ENCODE assay signal across 8 mouse cellular contexts in genomic region chr6:122800640-122801300, GRCm38 (mm10). TPM values are rescaled to one million over a fixed set of nuclear protein-coding genes. Genes with fewer than 3 reads are reported as not detected.
DNase-seq lines count a peak whose midpoint lies in the region; ATAC-seq and TF ChIP-seq lines count a peak whose summit lies in the region.

No protein-coding gene starts in this region.

- H3K4me1 ChIP-seq in forebrain, embryonic 16.5 days (replicated peaks; ENCODE audit: control insufficient read depth, insufficient read depth, low read length), result peaks cover 11% of the 10 kb centered on the region
- peaks cover 8 to 18% of the 10 kb centered on the region in 2 experiments for H3K4me1 ChIP-seq in liver, embryonic 14.5 days (replicated peaks; ENCODE audit: control insufficient read depth in 2 of 2, insufficient read depth in 2 of 2, low read length in 1 of 2)
- peaks cover 4% of the 10 kb centered on the region; the same call in 1 of the 2 replicates for H3K4me1 ChIP-seq in stomach, embryonic 14.5 days (ENCODE audit: control insufficient read depth, insufficient read depth, low read length)

- ATAC-seq in forebrain, embryonic 16.5 days, result peak; percentile 2; the same call in 1 of the 2 replicates
- peak; percentile 27 for ATAC-seq in liver, embryonic 14.5 days (ENCODE audit: insufficient read depth)
- ATAC-seq in stomach, embryonic 14.5 days (ENCODE audit: insufficient number of reproducible peaks, insufficient read depth, low FRiP score, low read depth), result no peak

- H3K4me3 ChIP-seq in left cerebral cortex, adult 2 months, result peak overlapping the region; percentile 55
- H3K4me3 ChIP-seq in forebrain, embryonic 16.5 days (replicated peaks; ENCODE audit: low read length), result peak overlapping the region; percentile 71
- peak overlapping the region; percentile 61 to 81 for H3K4me3 ChIP-seq in liver, embryonic 14.5 days (ENCODE audit: insufficient read depth in 1 of 2, low read depth in 2 of 2, low read length in 2 of 2)
- peak overlapping the region; percentile 50 for H3K4me3 ChIP-seq in stomach, embryonic 14.5 days (ENCODE audit: low read depth, low read length)

- H3K9ac ChIP-seq in forebrain, embryonic 16.5 days (replicated peaks; ENCODE audit: low read depth, low read length), result peak overlapping the region; percentile 83; the same call in 1 of the 2 replicates
- peak overlapping the region; percentile 95 for H3K9ac ChIP-seq in liver, embryonic 14.5 days (replicated peaks)
- H3K9ac ChIP-seq in stomach, embryonic 14.5 days (replicated peaks; ENCODE audit: low read depth, low read length), result peak overlapping the region; percentile 53; the same call in 1 of the 2 replicates

- WGBS in forebrain, embryonic 16.5 days, result 34% methylated on average over 10 of the region's 10 CpGs
- WGBS in liver, embryonic 14.5 days (ENCODE audit: insufficient replicate concordance), result 13% methylated on average over 10 of the region's 10 CpGs
- 42% methylated on average over 10 of the region's 10 CpGs for WGBS in stomach, embryonic 14.5 days

- no peaks in the 10 kb centered on the region for H3K36me3 ChIP-seq in forebrain, embryonic 16.5 days (ENCODE audit: control insufficient read depth, insufficient read depth)
- no peaks in the 10 kb centered on the region for H3K36me3 ChIP-seq in liver, embryonic 14.5 days (replicated peaks; ENCODE audit: control insufficient read depth, insufficient read depth, low read depth)
- H3K36me3 ChIP-seq in stomach, embryonic 14.5 days (ENCODE audit: control insufficient read depth, insufficient read depth, low read length), result no peaks in the 10 kb centered on the region

- intact Hi-C loops in left cerebral cortex, adult 2 months (cut with DNase I), result loop anchor here (2.0 to 5.0 kb wide), 3 partner anchors 36 to 118 kb away; no protein-coding TSS in a partner anchor

- TF ChIP-seq EP300 in liver, embryonic 14.5 days (IDR thresholded peaks at IDR 0.05; ENCODE audit: low read depth), result no peak

- H3K9me3 ChIP-seq in forebrain, embryonic 16.5 days (ENCODE audit: control insufficient read depth, low read length), result no peaks in the 10 kb centered on the region
- no peaks in the 10 kb centered on the region for H3K9me3 ChIP-seq in liver, embryonic 14.5 days (ENCODE audit: control insufficient read depth, low read length)
- no peaks in the 10 kb centered on the region for H3K9me3 ChIP-seq in stomach, embryonic 14.5 days (ENCODE audit: control insufficient read depth, low read depth, low read length)

- 0 out of 2 replicates have a peak, but pooled peaks cover 3% of the 10 kb centered on the region for H3K27me3 ChIP-seq in forebrain, embryonic 16.5 days (replicated peaks; ENCODE audit: control insufficient read depth, insufficient read depth, low read length)
- no peaks in the 10 kb centered on the region for H3K27me3 ChIP-seq in liver, embryonic 14.5 days (ENCODE audit: control insufficient read depth, insufficient read depth, low read length)
- no peaks in the 10 kb centered on the region for H3K27me3 ChIP-seq in stomach, embryonic 14.5 days (ENCODE audit: control insufficient read depth, insufficient read depth, low read length)

- no peak for TF ChIP-seq CTCF in left cerebral cortex, adult 2 months (IDR thresholded peaks at IDR 0.05)
- no peak for TF ChIP-seq CTCF in liver, embryonic 14.5 days (IDR thresholded peaks at IDR 0.05; ENCODE audit: low read depth)

- peak in 1 of 2 experiments; percentile 56 for DNase-seq in left cerebral cortex, adult 2 months (ENCODE audit: extremely low spot score in 1 of 2, low spot score in 2 of 2)
- no peak for DNase-seq in left cerebral cortex, adult 9 months (ENCODE audit: low spot score in 2 of 2)
- peak; percentile 59 for DNase-seq in c-Kit-positive CD71-positive TER-119-positive erythroid progenitor cells, embryonic 14.5 days (ENCODE audit: low spot score)
- DNase-seq in liver, embryonic 14.5 days (ENCODE audit: low read depth in 3 of 3, low spot score in 3 of 3), result no peak
- DNase-seq in spleen, adult 18-20 months, result no peak
- DNase-seq in spleen, postnatal 4 days (ENCODE audit: low spot score in 2 of 2), result no peak

- H3K4me2 ChIP-seq in forebrain, embryonic 16.5 days (ENCODE audit: low read length), result peak overlapping the region; percentile 99
- H3K4me2 ChIP-seq in liver, embryonic 14.5 days (ENCODE audit: low read depth), result peak overlapping the region; percentile 96
- peak overlapping the region; percentile 98 for H3K4me2 ChIP-seq in stomach, embryonic 14.5 days (replicated peaks; ENCODE audit: low read depth, low read length)

- peak overlapping the region; percentile 92 for H3K27ac ChIP-seq in left cerebral cortex, adult 2 months
- H3K27ac ChIP-seq in forebrain, embryonic 16.5 days (ENCODE audit: low read length), result no peak overlapping the region
- peak overlapping the region; percentile 78 for H3K27ac ChIP-seq in liver, embryonic 14.5 days
- no peak overlapping the region for H3K27ac ChIP-seq in stomach, embryonic 14.5 days (ENCODE audit: low read length)

RNA-seq across cellular contexts. Expression of gene Slc2a3, which starts 0.7 kb away (rescaled TPM):
- total RNA-seq in left cerebral cortex, adult 2 months (2021), result 100 to 1,000 TPM; 111 to 128 TPM
- polyA plus RNA-seq in forebrain, embryonic 16.5 days (2015; fragmentation: Nextera tagmentation; extraction: Ambion mirVana), result 25.9 and 33.7 TPM in 2 replicates
- 8.7 and 9.6 TPM in 2 replicates for polyA plus RNA-seq in liver, embryonic 14.5 days (2012; rRNA removed)
- 13.9 and 16.0 TPM in 2 replicates for polyA plus RNA-seq in liver, embryonic 14.5 days (2014; fragmentation: Nextera tagmentation; extraction: Ambion mirVana)
- polyA plus RNA-seq in stomach, embryonic 14.5 days (2014; fragmentation: Nextera tagmentation; extraction: Ambion mirVana), result 12.8 and 14.2 TPM in 2 replicates

RNA-seq across cellular contexts. Expression of gene Foxj2, which starts 18.9 kb away (rescaled TPM):
- total RNA-seq in left cerebral cortex, adult 2 months (2021), result 10 to 100 TPM; 28.4 to 29.2 TPM
- 8.1 and 8.5 TPM in 2 replicates for polyA plus RNA-seq in forebrain, embryonic 16.5 days (2015; fragmentation: Nextera tagmentation; extraction: Ambion mirVana)
- polyA plus RNA-seq in liver, embryonic 14.5 days (2012; rRNA removed), result 1.3 TPM in 2 replicates
- polyA plus RNA-seq in liver, embryonic 14.5 days (2014; fragmentation: Nextera tagmentation; extraction: Ambion mirVana), result 1.1 and 1.3 TPM in 2 replicates
- 6.7 and 7.9 TPM in 2 replicates for polyA plus RNA-seq in stomach, embryonic 14.5 days (2014; fragmentation: Nextera tagmentation; extraction: Ambion mirVana)

RNA-seq across cellular contexts. Expression of gene C3ar1, which starts 55.2 kb away (rescaled TPM):
- total RNA-seq in left cerebral cortex, adult 2 months (2021), result under 1 TPM; 0.47 to 0.75 TPM
- polyA plus RNA-seq in forebrain, embryonic 16.5 days (2015; fragmentation: Nextera tagmentation; extraction: Ambion mirVana), result 1.0 and 1.8 TPM in 2 replicates
- polyA plus RNA-seq in liver, embryonic 14.5 days (2012; rRNA removed), result 0.55 and 0.57 TPM in 2 replicates
- 0.59 and 0.66 TPM in 2 replicates for polyA plus RNA-seq in liver, embryonic 14.5 days (2014; fragmentation: Nextera tagmentation; extraction: Ambion mirVana)
- 2.9 and 3.1 TPM in 2 replicates for polyA plus RNA-seq in stomach, embryonic 14.5 days (2014; fragmentation: Nextera tagmentation; extraction: Ambion mirVana)

Comparison
In these comparisons a context has a peak if more than half of its experiments do, and no peak if none do; other contexts are left out.
1. H3K27ac ChIP-seq: peak in left cerebral cortex, adult 2 months (single experiment) and liver, embryonic 14.5 days (single experiment); none in forebrain, embryonic 16.5 days (single experiment) and stomach, embryonic 14.5 days (single experiment).
2. Peak in every context shown above with its lines, with median percentiles within 50 percentile points of each other: H3K4me3 ChIP-seq, H3K4me2 ChIP-seq and H3K9ac ChIP-seq.